Mouse (Mus musculus) cerebellum, postnatal 36 days (tissue): ENCODE results near the gene Col1a2.

Source experiments
- DNase-seq, 2 experiments: peaks; one replicate each; pipeline ENCODE4 v3.0.0; 2021 to 2022; ENCODE audit warnings: mixed read lengths in 2 of 2

Col1a2 gene

GRCm38 (mm10) chr6:4590089-4590488, 85.5 kb downstream of the Col1a2 start:
- DNase-seq: no peak
